Mouse (Mus musculus): ENCODE measurements around the gene Atrip. TPM values are rescaled to one million over a fixed set of nuclear protein-coding genes. Genes with fewer than 3 reads are reported as not detected.

Gene Atrip
- polyA plus RNA-seq (2015; fragmentation: Nextera tagmentation; extraction: Ambion mirVana) = 32.8 TPM in 2 replicates

GRCm38 (mm10) chr9:109073661-109074573 is at the start of gene Atrip:
Gene Atrip, minus strand, starts transcription at chr9:109074124.
- Histone ChIP-seq H3K27ac (replicated peaks) (peak within 1 kb of the TSS; percentile 86), H3K27me3 (replicated peaks) (no peaks in the 10 kb centered on the region), H3K4me2 (peak within 1 kb of the TSS; percentile 93), H3K4me1 (peaks cover 27% of the 10 kb centered on the region), H3K4me3 (replicated peaks) (peak within 1 kb of the TSS; percentile 90), H3K9ac (replicated peaks) (peak within 1 kb of the TSS; percentile 93), H3K36me3 (peaks cover 40% of the 10 kb centered on the region), H3K9me3 (replicated peaks) (no peaks in the 10 kb centered on the region)
- peak; percentile 96 for ATAC-seq (ENCODE audit: low FRiP score)
- WGBS = under 1% methylated on average over 57 of the region's 57 CpGs

- Histone ChIP-seq H3K9me3 (replicated peaks) (no peaks in the 10 kb centered on the region), H3K4me1 (peaks cover 6% of the 10 kb centered on the region; the same call in 1 of the 2 replicates), H3K36me3 (peaks cover 13% of the 10 kb centered on the region), H3K4me3 (replicated peaks) (no peak overlapping the region), H3K9ac (replicated peaks) (0 out of 2 replicates have a peak overlapping the region, but pooled peaks have one; percentile 17), H3K27me3 (replicated peaks) (no peaks in the 10 kb centered on the region), H3K4me2 (no peak overlapping the region), H3K27ac (replicated peaks) (no peak overlapping the region)
- ATAC-seq (ENCODE audit: low FRiP score) = peak; percentile 28; the same call in 1 of the 2 replicates
- WGBS = 58% methylated on average over 6 of the region's 6 CpGs
Observed at GRCm38 (mm10) chr9:109123266-109123665, 49.3 kb upstream of the Atrip start.

GRCm38 (mm10) chr9:109122553-109123085 is 48.7 kb upstream of the Atrip start:
- no peak overlapping the region for H3K27ac ChIP-seq (replicated peaks)
- peaks cover 19% of the 10 kb centered on the region for H3K36me3 ChIP-seq
- WGBS = 50% methylated on average over 2 of the region's 2 CpGs
- ATAC-seq (ENCODE audit: low FRiP score) = peak; percentile 21; the same call in 1 of the 2 replicates
- H3K9me3 ChIP-seq (replicated peaks) = no peaks in the 10 kb centered on the region
- H3K4me3 ChIP-seq (replicated peaks) = no peak overlapping the region
- no peak overlapping the region for H3K4me2 ChIP-seq
- H3K9ac ChIP-seq (replicated peaks) = no peak overlapping the region
- H3K4me1 ChIP-seq = peaks cover 6% of the 10 kb centered on the region; the same call in 1 of the 2 replicates
- no peaks in the 10 kb centered on the region for H3K27me3 ChIP-seq (replicated peaks)

- WGBS = 90% methylated on average over 6 of the region's 6 CpGs
- no peak for ATAC-seq (ENCODE audit: low FRiP score)
- Histone ChIP-seq H3K9me3 (replicated peaks) (no peaks in the 10 kb centered on the region), H3K9ac (replicated peaks) (no peak overlapping the region), H3K27ac (replicated peaks) (no peak overlapping the region), H3K4me2 (no peak overlapping the region), H3K4me3 (replicated peaks) (no peak overlapping the region), H3K27me3 (replicated peaks) (no peaks in the 10 kb centered on the region), H3K36me3 (peaks cover 35% of the 10 kb centered on the region), H3K4me1 (peaks cover 6% of the 10 kb centered on the region; the same call in 1 of the 2 replicates)
Observed at GRCm38 (mm10) chr9:109120956-109121355, 47.0 kb upstream of the Atrip start.

GRCm38 (mm10) chr9:109119571-109119970 is 45.6 kb upstream of the Atrip start:
- H3K4me3 ChIP-seq (replicated peaks) = no peak overlapping the region
- no peak for ATAC-seq (ENCODE audit: low FRiP score)
- H3K27ac ChIP-seq (replicated peaks) = no peak overlapping the region
- no peaks in the 10 kb centered on the region for H3K27me3 ChIP-seq (replicated peaks)
- no peaks in the 10 kb centered on the region for H3K9me3 ChIP-seq (replicated peaks)
- 92% methylated on average over 9 of the region's 9 CpGs for WGBS
- H3K4me1 ChIP-seq = peaks cover 6% of the 10 kb centered on the region; the same call in 1 of the 2 replicates
- H3K4me2 ChIP-seq = no peak overlapping the region
- H3K36me3 ChIP-seq = peaks cover 49% of the 10 kb centered on the region
- no peak overlapping the region for H3K9ac ChIP-seq (replicated peaks)

- Histone ChIP-seq H3K27ac (replicated peaks) (no peak overlapping the region), H3K4me2 (no peak overlapping the region), H3K4me3 (replicated peaks) (no peak overlapping the region), H3K4me1 (0 out of 2 replicates have a peak, but pooled peaks cover 2% of the 10 kb centered on the region), H3K27me3 (replicated peaks) (no peaks in the 10 kb centered on the region), H3K9ac (replicated peaks) (no peak overlapping the region), H3K36me3 (peaks cover 62% of the 10 kb centered on the region), H3K9me3 (replicated peaks) (no peaks in the 10 kb centered on the region)
- ATAC-seq (ENCODE audit: low FRiP score) = no peak
- WGBS = 85% methylated on average over 4 of the region's 4 CpGs
Observed at GRCm38 (mm10) chr9:109118106-109118505, 44.2 kb upstream of the Atrip start.

- H3K9me3 ChIP-seq (replicated peaks) = no peaks in the 10 kb centered on the region
- no peaks in the 10 kb centered on the region for H3K27me3 ChIP-seq (replicated peaks)
- no peak overlapping the region for H3K4me2 ChIP-seq
- peaks cover 80% of the 10 kb centered on the region for H3K36me3 ChIP-seq
- 94% methylated on average over 10 of the region's 10 CpGs for WGBS
- no peak for ATAC-seq (ENCODE audit: low FRiP score)
- H3K4me3 ChIP-seq (replicated peaks) = no peak overlapping the region
- no peaks in the 10 kb centered on the region for H3K4me1 ChIP-seq
- no peak overlapping the region for H3K9ac ChIP-seq (replicated peaks)
- H3K27ac ChIP-seq (replicated peaks) = no peak overlapping the region
Observed at GRCm38 (mm10) chr9:109116205-109116604, 42.3 kb upstream of the Atrip start.

- WGBS = 92% methylated on average over 7 of the region's 7 CpGs
- no peak overlapping the region for H3K4me3 ChIP-seq (replicated peaks)
- H3K36me3 ChIP-seq = peaks cover 94% of the 10 kb centered on the region
- no peaks in the 10 kb centered on the region for H3K4me1 ChIP-seq
- H3K9me3 ChIP-seq (replicated peaks) = no peaks in the 10 kb centered on the region
- ATAC-seq (ENCODE audit: low FRiP score) = no peak
- H3K27ac ChIP-seq (replicated peaks) = no peak overlapping the region
- no peak overlapping the region for H3K4me2 ChIP-seq
- no peak overlapping the region for H3K9ac ChIP-seq (replicated peaks)
- no peaks in the 10 kb centered on the region for H3K27me3 ChIP-seq (replicated peaks)
Observed at GRCm38 (mm10) chr9:109114871-109115270, 40.9 kb upstream of the Atrip start.

GRCm38 (mm10) chr9:109114276-109114675 is 40.4 kb upstream of the Atrip start:
- no peak for ATAC-seq (ENCODE audit: low FRiP score)
- H3K36me3 ChIP-seq = peaks cover 96% of the 10 kb centered on the region
- no peak overlapping the region for H3K4me2 ChIP-seq
- H3K27ac ChIP-seq (replicated peaks) = no peak overlapping the region
- H3K4me1 ChIP-seq = no peaks in the 10 kb centered on the region
- no peaks in the 10 kb centered on the region for H3K9me3 ChIP-seq (replicated peaks)
- H3K4me3 ChIP-seq (replicated peaks) = no peak overlapping the region
- no peaks in the 10 kb centered on the region for H3K27me3 ChIP-seq (replicated peaks)
- no peak overlapping the region for H3K9ac ChIP-seq (replicated peaks)
- WGBS = 93% methylated on average over 11 of the region's 11 CpGs

GRCm38 (mm10) chr9:109113331-109113730 is 39.4 kb upstream of the Atrip start:
- H3K4me2 ChIP-seq = no peak overlapping the region
- no peak overlapping the region for H3K27ac ChIP-seq (replicated peaks)
- no peak for ATAC-seq (ENCODE audit: low FRiP score)
- no peaks in the 10 kb centered on the region for H3K9me3 ChIP-seq (replicated peaks)
- peaks cover 96% of the 10 kb centered on the region for H3K36me3 ChIP-seq
- no peak overlapping the region for H3K9ac ChIP-seq (replicated peaks)
- no peak overlapping the region for H3K4me3 ChIP-seq (replicated peaks)
- H3K27me3 ChIP-seq (replicated peaks) = no peaks in the 10 kb centered on the region
- WGBS = 92% methylated on average over 8 of the region's 8 CpGs
- H3K4me1 ChIP-seq = no peaks in the 10 kb centered on the region

GRCm38 (mm10) chr9:109111591-109111990 is 37.7 kb upstream of the Atrip start:
- Histone ChIP-seq H3K9ac (replicated peaks) (no peak overlapping the region), H3K4me2 (no peak overlapping the region), H3K27me3 (replicated peaks) (no peaks in the 10 kb centered on the region), H3K9me3 (replicated peaks) (no peaks in the 10 kb centered on the region), H3K4me3 (replicated peaks) (no peak overlapping the region), H3K27ac (replicated peaks) (no peak overlapping the region), H3K36me3 (peaks cover 88% of the 10 kb centered on the region), H3K4me1 (0 out of 2 replicates have a peak, but pooled peaks cover 5% of the 10 kb centered on the region)
- ATAC-seq (ENCODE audit: low FRiP score) = no peak
- WGBS = 93% methylated on average over 9 of the region's 9 CpGs

GRCm38 (mm10) chr9:109111101-109111500 is 37.2 kb upstream of the Atrip start:
- ATAC-seq (ENCODE audit: low FRiP score) = no peak
- Histone ChIP-seq H3K27ac (replicated peaks) (no peak overlapping the region), H3K36me3 (peaks cover 88% of the 10 kb centered on the region), H3K4me1 (0 out of 2 replicates have a peak, but pooled peaks cover 5% of the 10 kb centered on the region), H3K4me2 (no peak overlapping the region), H3K27me3 (replicated peaks) (no peaks in the 10 kb centered on the region), H3K9ac (replicated peaks) (no peak overlapping the region), H3K9me3 (replicated peaks) (no peaks in the 10 kb centered on the region), H3K4me3 (replicated peaks) (no peak overlapping the region)
- 85% methylated on average over 4 of the region's 4 CpGs for WGBS
